In the genomic region with DNA sequence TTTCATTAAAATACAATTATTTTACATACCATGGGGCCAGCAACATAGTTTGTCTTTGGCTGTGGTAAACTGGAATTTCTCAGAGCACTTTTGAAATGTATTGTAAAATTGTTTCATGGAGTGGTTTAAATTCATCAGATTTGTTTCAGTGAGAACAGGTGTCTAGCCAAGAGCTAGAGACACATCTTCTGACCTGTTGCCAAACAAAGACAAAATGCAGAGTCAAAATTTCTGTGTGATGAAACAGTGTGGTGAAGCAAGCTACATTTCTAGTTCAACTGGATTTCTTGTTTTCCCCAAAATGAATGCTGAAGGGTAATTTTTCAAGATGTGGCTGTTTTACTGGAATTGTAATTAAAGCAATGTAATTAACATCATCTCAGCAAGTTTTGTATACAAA, we compare ENCODE assay signal across 20 mouse cellular contexts. TPM values are rescaled to one million over a fixed set of nuclear protein-coding genes. Genes with fewer than 3 reads are reported as not detected.
"Had no signal": no experiment of that assay in that cellular context is flagged by ENCODE, and none has a peak within 500 bp of the region (broad histone marks: within the 10 kb centered on the region; RNA-seq: fewer than 3 reads in every experiment).

No protein-coding gene starts in this region.

- H3K9ac ChIP-seq: lung, embryonic 15.5 days; midbrain, embryonic 13.5 days; midbrain, embryonic 15.5 days; neural tube, embryonic 12.5 days had no signal

- DNase-seq: lung, adult 2 months; lung, postnatal 14 days; lung, postnatal 36 days; right cerebral cortex, postnatal 14 days; spleen, adult 18-20 months; thymus, adult 18-20 months; thymus, postnatal 14 days; thymus, postnatal 36 days had no signal

- H3K36me3 ChIP-seq: lung, embryonic 15.5 days; midbrain, embryonic 13.5 days; midbrain, embryonic 15.5 days; neural tube, embryonic 12.5 days had no signal

- H3K4me1 ChIP-seq: lung, embryonic 15.5 days; megakaryocyte, embryonic 14.5 days; midbrain, embryonic 13.5 days; midbrain, embryonic 15.5 days; neural tube, embryonic 12.5 days had no signal

- H3K4me3 ChIP-seq: lung, embryonic 15.5 days; megakaryocyte, embryonic 14.5 days; midbrain, embryonic 13.5 days; midbrain, embryonic 15.5 days; neural tube, embryonic 12.5 days had no signal

- H3K4me2 ChIP-seq: lung, embryonic 15.5 days; midbrain, embryonic 11.5 days; midbrain, embryonic 13.5 days; midbrain, embryonic 15.5 days; neural tube, embryonic 12.5 days had no signal

- H3K27ac ChIP-seq: lung, embryonic 15.5 days; macrophage; midbrain, embryonic 13.5 days; midbrain, embryonic 15.5 days; neural tube, embryonic 12.5 days had no signal

- ATAC-seq: lung, postnatal 0 days; midbrain, embryonic 13.5 days; midbrain, embryonic 15.5 days had no signal

- H3K27me3 ChIP-seq: lung, embryonic 15.5 days; megakaryocyte, embryonic 14.5 days; midbrain, embryonic 13.5 days; midbrain, embryonic 15.5 days; neural tube, embryonic 12.5 days had no signal

- H3K9me3 ChIP-seq: lung, embryonic 15.5 days; megakaryocyte, embryonic 14.5 days; midbrain, embryonic 13.5 days; midbrain, embryonic 15.5 days; neural tube, embryonic 12.5 days had no signal

RNA-seq across cellular contexts. Expression of a gene that starts 22.2 kb away (rescaled TPM):
- total RNA-seq: megakaryocyte progenitor cell, adult 5-6 weeks; monocyte, adult 5-6 weeks; neutrophil, adult 5-6 weeks had no signal
- polyA plus RNA-seq: lung, adult 2 months; lung, embryonic 15.5 days; lung, postnatal 0 days; macrophage; small intestine, adult 2 months had no signal
